Mouse (Mus musculus) ES-E14 (cell line): ENCODE data around the gene Hoxb4. TPM values are rescaled to one million over a fixed set of nuclear protein-coding genes. Genes with fewer than 3 reads are reported as not detected.

Experiments used
- DNase-seq: peaks from one replicate; pipeline ENCODE4 v3.0.0-alpha.2; 2013; ENCODE audit warnings: low read depth, low spot score
- H3K27ac ChIP-seq: 2 replicates; pipeline ENCODE4 v1.5.1; 2012; ENCODE audit warnings: low read depth, mild to moderate bottlenecking, low read length, moderate library complexity, mixed read lengths; ENCODE audit not compliant: poor library complexity, insufficient read depth, severe bottlenecking
- H3K36me3 ChIP-seq: 2 replicates; pipeline ENCODE4 v1.6.1; 2012; ENCODE audit warnings: mild to moderate bottlenecking, low read length, moderate library complexity, mixed read lengths; ENCODE audit not compliant: control insufficient read depth, poor library complexity, insufficient read depth, severe bottlenecking
- H3K4me1 ChIP-seq, 2 experiments: fragments of 150-350 bp in 1 of 2; sonication (generic) in 1 of 2; 2 replicates each; pipeline ENCODE4 v1.6.1; 2012; ENCODE audit warnings: low read length in 2 of 2, mild to moderate bottlenecking in 1 of 2, mixed read lengths in 1 of 2; ENCODE audit not compliant: control insufficient read depth in 2 of 2, insufficient read depth in 2 of 2, poor library complexity in 1 of 2
- H3K4me3 ChIP-seq, 2 experiments: fragments of 150-350 bp in 1 of 2; sonication (generic) in 1 of 2; 2 replicates each; pipeline ENCODE4 v1.5.1; 2012; ENCODE audit warnings: low read length in 2 of 2, low read depth in 1 of 2, mild to moderate bottlenecking in 1 of 2, mixed read lengths in 1 of 2; ENCODE audit not compliant: insufficient read depth in 1 of 2, poor library complexity in 1 of 2, severe bottlenecking in 1 of 2
- H3K9ac ChIP-seq: 2 replicates; pipeline ENCODE4 v1.6.1; 2012; ENCODE audit warnings: low read depth, mild to moderate bottlenecking, low read length, mixed read lengths; ENCODE audit not compliant: poor library complexity, insufficient read depth, severe bottlenecking
- H3K9me3 ChIP-seq: fragments of 150-350 bp; sonication (generic); 2 replicates; pipeline ENCODE4 v1.6.1; 2012; ENCODE audit warnings: low read depth, mild to moderate bottlenecking, low read length; ENCODE audit not compliant: control insufficient read depth, insufficient read depth
- CHD2 ChIP-seq: IDR thresholded peaks from 2 replicates; pipeline ENCODE4 v1.6.1; 2014; ENCODE audit warnings: mild to moderate bottlenecking, low read depth, low read length, inconsistent platforms
- HCFC1 ChIP-seq: IDR thresholded peaks from 2 replicates; pipeline ENCODE4 v1.6.1; 2012; ENCODE audit warnings: low read length, inconsistent platforms, borderline replicate concordance; ENCODE audit not compliant: insufficient read depth
- MAFK ChIP-seq: IDR thresholded peaks from 2 replicates; pipeline ENCODE4 v1.6.1; 2014; ENCODE audit warnings: mild to moderate bottlenecking, low read depth, low read length, inconsistent platforms; ENCODE audit not compliant: insufficient read depth
- ZC3H11A ChIP-seq: IDR thresholded peaks from 2 replicates; pipeline ENCODE4 v1.6.1; 2012; ENCODE audit warnings: low read depth, mild to moderate bottlenecking, inconsistent platforms, low read length, borderline replicate concordance
- ZNF384 ChIP-seq: IDR thresholded peaks from 2 replicates; pipeline ENCODE4 v1.6.1; 2012; ENCODE audit warnings: low read depth, low read length, inconsistent platforms
- in situ Hi-C, 2 experiments: fragments of 600-800 bp; cut with MboI; formaldehyde crosslinking; loops; one replicate each; pipeline ENCODE4 v1.15.1; 2025; ENCODE audit warnings: low sequenced_read_pairs in 2 of 2, inconsistent platforms in 1 of 2; ENCODE audit not compliant: unreplicated experiment in 2 of 2
- total RNA-seq: library from RNA; depleted of rRNA; stranded (reverse); fragments of 300-350 nt; gene quantifications from 2 replicates; pipeline ENCODE4 v1.2.3, GENCODE M21; 2012; rRNA removed

Hoxb4 gene
- total RNA-seq, 1 experiment, result 1.2 TPM

GRCm38 (mm10) chr11:96369140-96369539 is 51.1 kb downstream of the Hoxb4 start:
- no peak for DNase-seq

More at GRCm38 (mm10) chr11:96369140-96369539, 51.1 kb downstream of the Hoxb4 start:
- TF ChIP-seq MAFK, result no peak
- no peak for TF ChIP-seq CHD2
- no peak for TF ChIP-seq HCFC1
- TF ChIP-seq ZC3H11A, result no peak
- TF ChIP-seq ZNF384, result no peak
- no peaks in the 10 kb centered on the region for H3K36me3 ChIP-seq
- no peaks in the 10 kb centered on the region for H3K9me3 ChIP-seq
- H3K9ac ChIP-seq, result no peak overlapping the region
- no peak overlapping the region for H3K27ac ChIP-seq
- H3K4me1 ChIP-seq, result peaks cover 0 to 7% of the 10 kb centered on the region in 2 experiments; a peak in 2 of 4 replicates
- no peak overlapping the region for H3K4me3 ChIP-seq
- in situ Hi-C loops, result no loop called here

Other genes with a start within 250 kb of the Hoxb4 start
- 726 and 963 TPM in 2 replicates for gene Atp5g1, start 242.6 kb upstream of the Hoxb4 start, total RNA-seq
- 23.3 and 160 TPM in 2 replicates for gene Calcoco2, start 206.3 kb upstream of the Hoxb4 start, total RNA-seq
- 5.0 and 5.4 TPM in 2 replicates for gene Ttll6, start 184.5 kb upstream of the Hoxb4 start, total RNA-seq
- gene Hoxb13, start 124.0 kb upstream of the Hoxb4 start, total RNA-seq, result 0.48 and 1.4 TPM in 2 replicates
- 1.2 and 3.3 TPM in 2 replicates for gene Hoxb9, start 46.8 kb upstream of the Hoxb4 start, total RNA-seq
- 0.18 TPM in 1 of 2 replicates, not detected in the other for gene Hoxb8, start 36.4 kb upstream of the Hoxb4 start, total RNA-seq
- gene Hoxb7, start 31.6 kb upstream of the Hoxb4 start, total RNA-seq, result 0.98 TPM in 1 of 2 replicates, not detected in the other
- gene Hoxb6, start 25.8 kb upstream of the Hoxb4 start, total RNA-seq, result 0.22 and 0.26 TPM in 2 replicates
- 0.09 and 0.16 TPM in 2 replicates for gene Hoxb5, start 14.9 kb upstream of the Hoxb4 start, total RNA-seq
- 0.54 TPM in 1 of 2 replicates, not detected in the other for gene Hoxb3, start 5.1 kb downstream of the Hoxb4 start, total RNA-seq
- 0.62 TPM in 1 of 2 replicates, not detected in the other for gene Hoxb2, start 32.3 kb downstream of the Hoxb4 start, total RNA-seq
- 0.37 and 0.49 TPM in 2 replicates for gene Hoxb1, start 47.5 kb downstream of the Hoxb4 start, total RNA-seq
- gene Skap1, start 146.3 kb downstream of the Hoxb4 start, total RNA-seq, result 0.37 and 0.40 TPM in 2 replicates